Mouse (Mus musculus) G1E (cell line): Measurements from ENCODE around the gene Gpr183. TPM values are rescaled to one million over a fixed set of nuclear protein-coding genes. Genes with fewer than 3 reads are reported as not detected.

Experiments used
- ATAC-seq: 2 replicates; pipeline ENCODE4 v1.8.0; 2016; ENCODE audit warnings: mild to moderate bottlenecking; ENCODE audit not compliant: insufficient number of reproducible peaks, poor library complexity, low FRiP score, severe bottlenecking; ENCODE audit errors: extremely low read depth
- DNase-seq: peaks from one replicate; pipeline ENCODE4 v3.0.0; 2012; ENCODE audit warnings: low spot score
- H3K27me3 ChIP-seq: 2 replicates; pipeline ENCODE4 v1.6.1; 2012; ENCODE audit warnings: mild to moderate bottlenecking, low read length, inconsistent platforms; ENCODE audit not compliant: insufficient read depth
- H3K36me3 ChIP-seq: replicated peaks from 2 replicates; pipeline ENCODE3; 2012; ENCODE audit warnings: mild to moderate bottlenecking, inconsistent platforms
- H3K4me1 ChIP-seq: 2 replicates; pipeline ENCODE4 v1.6.1; 2012; ENCODE audit warnings: low read depth, low read length, inconsistent platforms, mixed read lengths; ENCODE audit not compliant: insufficient read depth
- H3K4me3 ChIP-seq: 2 replicates; pipeline ENCODE4 v1.5.1; 2012; ENCODE audit warnings: low read depth, mild to moderate bottlenecking, inconsistent platforms, low read length, moderate library complexity, mixed read lengths
- H3K9me3 ChIP-seq: replicated peaks from 2 replicates; pipeline ENCODE4 v1.6.1; 2012; ENCODE audit warnings: inconsistent platforms
- CTCF ChIP-seq: IDR thresholded peaks from 2 replicates; pipeline ENCODE4 v1.5.1; 2012; ENCODE audit warnings: low read depth, low read length, inconsistent platforms, mixed read lengths
- GATA1 ChIP-seq: IDR thresholded peaks from 2 replicates; pipeline ENCODE4 v1.6.1; 2012; ENCODE audit warnings: borderline replicate concordance, low read length, inconsistent platforms, mixed read lengths
- GATA2 ChIP-seq: IDR thresholded peaks from 2 replicates; pipeline ENCODE4 v1.6.1; 2012; ENCODE audit warnings: low read depth, low read length, inconsistent platforms, borderline replicate concordance
- POLR2AphosphoS5 ChIP-seq: IDR thresholded peaks from 2 replicates; pipeline ENCODE4 v1.6.1; 2012; ENCODE audit warnings: low read depth, low read length, inconsistent platforms; ENCODE audit not compliant: insufficient replicate concordance
- TAL1 ChIP-seq: conservative IDR thresholded peaks from 2 replicates; pipeline ENCODE4 v1.6.1; 2012; ENCODE audit warnings: low read depth, low read length, inconsistent platforms, mixed read lengths
- polyA plus RNA-seq: library from polyadenylated mRNA; stranded (reverse); fragments of >175 nt; gene quantifications from 2 replicates; pipeline ENCODE4 v1.2.3, GENCODE M21; 2012
- total RNA-seq, 2 experiments: library from RNA; stranded (forward) in 1 of 2; stranded (reverse) in 1 of 2; fragments of 200-1000 nt in 1 of 2; fragments of >200 nt in 1 of 2; fragmentation: Nextera tagmentation in 1 of 2; gene quantifications; 2 replicates each; pipeline ENCODE4 v1.2.3; 2014 to 2017

The Gpr183 gene
- total and polyA plus RNA-seq, 3 experiments = 0.08 to 7.1 TPM; not detected in 1

DNA sequence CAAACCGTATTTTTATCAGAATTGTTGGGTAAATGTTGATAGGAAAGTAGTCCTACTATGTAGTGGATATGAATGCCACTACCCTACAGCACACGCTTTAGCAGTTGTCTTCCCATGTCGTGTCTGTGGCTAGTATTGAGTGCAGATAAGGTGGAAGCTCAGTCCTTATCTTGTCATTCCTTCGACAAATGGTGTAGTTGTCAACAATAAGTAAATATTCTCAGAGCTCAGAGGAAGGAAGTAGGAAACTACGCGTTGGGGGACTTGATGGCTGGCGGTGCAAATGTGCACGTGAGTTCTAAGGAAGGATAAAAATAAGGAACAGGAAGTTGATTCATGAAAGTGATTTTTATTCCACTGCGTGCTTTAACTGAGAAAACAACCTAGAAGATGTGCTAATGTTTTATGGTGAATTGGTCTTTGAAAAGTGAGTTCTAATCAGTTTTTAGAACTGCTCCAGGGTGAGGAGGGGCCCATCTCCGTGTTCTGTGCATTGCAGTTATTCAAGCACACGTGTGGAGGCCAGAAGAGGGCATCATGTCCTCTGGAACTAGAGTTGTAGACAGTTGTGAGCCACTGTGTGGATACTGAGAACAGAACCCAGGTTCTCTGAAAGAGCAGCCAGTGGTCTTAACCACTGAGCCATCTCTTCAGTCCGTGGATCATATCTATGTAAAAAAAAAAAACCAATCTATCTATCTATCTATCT lies 35.6 kb downstream of the Gpr183 start:
- TF ChIP-seq GATA2 (no peak), CTCF (no peak), TAL1 (peak; percentile 48; the same call in 1 of the 2 replicates)
- peak overlapping the region; percentile 10; the same call in 1 of the 2 replicates for H3K4me3 ChIP-seq
- DNase-seq = peak; percentile 73

DNA sequence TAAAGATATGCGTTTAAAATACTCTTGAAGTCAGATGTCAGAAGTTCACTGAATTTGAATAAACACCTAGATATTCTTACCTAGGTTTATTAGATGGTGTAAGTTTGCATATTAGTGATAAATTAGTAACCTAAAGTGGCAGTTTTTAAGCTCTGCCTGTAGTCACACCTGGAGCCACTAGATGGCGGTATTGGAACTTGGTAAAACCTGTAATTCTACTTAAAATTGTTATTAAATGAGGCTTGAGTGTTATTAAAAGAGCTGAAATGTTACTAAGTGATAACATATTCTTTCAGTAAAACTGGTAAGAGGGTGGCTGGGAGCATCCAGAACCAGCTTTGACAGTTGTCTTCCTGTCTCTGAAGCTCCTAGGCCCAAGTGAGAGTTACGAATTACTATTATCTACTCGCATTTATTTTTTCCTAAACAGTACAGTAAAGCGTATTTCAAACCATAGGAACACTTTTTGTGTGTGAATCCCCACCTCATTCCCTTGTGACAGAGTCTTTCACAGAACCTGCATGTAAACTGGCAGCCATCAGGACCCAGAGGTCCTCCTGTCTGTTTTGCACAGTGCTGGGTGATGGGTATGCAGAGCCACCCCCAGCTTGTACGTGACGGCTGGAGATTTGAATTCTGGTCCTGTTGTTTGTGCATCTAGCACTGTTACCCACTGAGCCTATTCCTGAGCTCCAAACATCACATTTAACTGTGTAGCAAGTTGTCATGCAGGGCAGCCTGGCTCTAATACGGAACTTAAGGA lies 36.4 kb downstream of the Gpr183 start:
- DNase-seq (peak; percentile 35), ATAC-seq (peak; percentile 30)
- Histone ChIP-seq H3K36me3 (peaks cover 60% of the 10 kb centered on the region), H3K27me3 (no peaks in the 10 kb centered on the region), H3K4me1 (peaks cover 41% of the 10 kb centered on the region), H3K9me3 (no peaks in the 10 kb centered on the region), H3K4me3 (peak overlapping the region; percentile 50; the same call in 1 of the 2 replicates)
- peak; percentile 63 for TF ChIP-seq CTCF
- no peak for TF ChIP-seq POLR2AphosphoS5

More for the DNA sequence above, 35.6 kb downstream of the Gpr183 start:
- no peaks in the 10 kb centered on the region for H3K27me3 ChIP-seq
- H3K4me1 ChIP-seq = peaks cover 47% of the 10 kb centered on the region
- ATAC-seq = peak; percentile 89
- H3K9me3 ChIP-seq = no peaks in the 10 kb centered on the region
- H3K36me3 ChIP-seq = peaks cover 60% of the 10 kb centered on the region

DNA sequence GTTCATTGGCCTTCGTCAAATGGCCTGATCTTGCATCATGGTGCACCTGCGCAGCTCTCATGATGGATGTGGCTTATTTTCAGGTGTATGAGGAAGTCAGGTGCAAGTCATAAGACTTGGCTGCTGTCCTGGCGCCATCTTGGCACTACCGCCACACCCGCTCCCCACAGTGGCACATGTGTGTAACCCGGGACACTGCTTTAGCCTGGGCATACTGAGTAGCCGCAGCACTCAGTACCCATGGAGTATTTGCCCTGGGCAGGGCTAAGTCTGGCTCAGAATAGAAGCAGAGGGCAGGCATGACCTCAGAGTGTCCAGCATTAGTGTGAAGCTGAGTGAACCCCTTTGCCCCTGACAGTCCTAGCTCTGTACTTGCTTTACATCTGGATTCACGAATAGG lies 37.5 kb downstream of the Gpr183 start:
- Histone ChIP-seq H3K4me3 (no peak overlapping the region), H3K36me3 (peaks cover 56% of the 10 kb centered on the region), H3K4me1 (peaks cover 44% of the 10 kb centered on the region), H3K9me3 (no peaks in the 10 kb centered on the region), H3K27me3 (no peaks in the 10 kb centered on the region)
- no peak for ATAC-seq
- no peak for TF ChIP-seq TAL1
- TF ChIP-seq POLR2AphosphoS5 = no peak
- no peak for TF ChIP-seq CTCF
- no peak for TF ChIP-seq GATA1
- no peak for TF ChIP-seq GATA2
- DNase-seq = no peak

DNA sequence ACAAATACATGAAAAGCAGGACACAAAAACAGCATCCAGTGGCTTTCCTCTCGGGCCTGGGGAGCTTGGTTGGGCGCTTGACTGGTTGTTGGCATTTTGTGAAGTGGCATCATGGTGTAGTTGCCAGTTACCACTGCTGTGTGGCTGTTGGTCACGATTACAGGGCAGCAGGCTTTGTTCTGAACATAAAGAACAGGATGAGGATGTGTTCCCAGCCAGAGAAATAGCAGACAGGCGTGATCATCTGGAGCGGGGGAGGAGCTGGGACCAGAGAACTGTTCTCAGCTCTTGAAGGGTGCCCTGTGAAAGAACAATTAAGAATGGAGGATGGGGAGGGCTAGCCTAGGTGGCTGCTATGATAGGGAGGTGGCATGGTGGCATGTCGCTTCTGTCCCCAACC lies 38.1 kb downstream of the Gpr183 start:
- no peak for TF ChIP-seq GATA2
- no peak for TF ChIP-seq POLR2AphosphoS5
- no peak for TF ChIP-seq CTCF
- TF ChIP-seq GATA1 = no peak
- TF ChIP-seq TAL1 = no peak
- Histone ChIP-seq H3K4me3 (no peak overlapping the region), H3K27me3 (no peaks in the 10 kb centered on the region), H3K9me3 (no peaks in the 10 kb centered on the region), H3K36me3 (peaks cover 54% of the 10 kb centered on the region), H3K4me1 (peaks cover 40% of the 10 kb centered on the region)
- no peak for DNase-seq
- no peak for ATAC-seq

DNA sequence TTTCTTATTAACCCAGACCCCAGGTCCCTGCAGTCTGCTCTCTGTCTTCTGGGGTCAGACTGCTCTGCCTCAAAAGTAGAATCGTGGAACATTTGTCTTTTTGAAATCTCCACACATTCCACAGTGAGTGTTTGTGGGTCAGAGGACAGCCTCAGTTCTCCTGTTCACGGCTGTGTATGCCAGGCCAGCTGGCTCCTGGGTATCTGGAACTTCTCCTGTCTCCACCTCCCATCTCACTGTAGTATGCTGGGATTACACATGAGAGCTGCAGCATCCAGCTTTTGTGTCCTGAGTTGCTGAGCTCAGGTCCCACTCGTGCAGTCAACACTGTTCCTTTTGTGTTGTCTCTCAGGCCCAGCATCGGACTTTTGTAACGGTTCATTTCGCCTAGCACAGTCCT lies 40.1 kb downstream of the Gpr183 start:
- H3K4me3 ChIP-seq = no peak overlapping the region
- ATAC-seq (no peak), DNase-seq (no peak)
- H3K36me3 ChIP-seq = peaks cover 63% of the 10 kb centered on the region
- H3K4me1 ChIP-seq = peaks cover 24% of the 10 kb centered on the region
- H3K9me3 ChIP-seq = no peaks in the 10 kb centered on the region
- no peaks in the 10 kb centered on the region for H3K27me3 ChIP-seq
- no peak for TF ChIP-seq CTCF
- no peak for TF ChIP-seq GATA1
- no peak for TF ChIP-seq POLR2AphosphoS5
- no peak for TF ChIP-seq GATA2
- no peak for TF ChIP-seq TAL1

DNA sequence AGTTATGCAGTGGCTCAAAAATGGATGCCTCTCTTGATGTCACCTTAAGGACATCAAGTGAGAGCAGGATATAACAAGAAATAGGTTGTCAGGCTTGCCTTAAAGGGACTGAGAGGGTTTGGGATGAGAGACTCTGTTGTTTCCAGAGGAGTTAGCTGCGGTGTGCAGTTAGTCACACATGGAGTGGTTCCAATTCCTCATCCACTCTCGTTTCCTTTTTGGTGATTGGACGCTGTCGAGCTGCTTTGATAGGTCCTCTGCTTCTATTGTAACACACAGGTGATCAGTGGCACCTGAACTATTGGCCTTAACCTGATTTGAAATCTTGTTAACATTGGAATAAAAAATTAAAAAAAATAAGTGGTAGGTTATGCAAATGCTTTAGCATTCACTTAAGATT lies 42.3 kb downstream of the Gpr183 start:
- Histone ChIP-seq H3K4me1 (peaks cover 9% of the 10 kb centered on the region), H3K27me3 (no peaks in the 10 kb centered on the region), H3K36me3 (peaks cover 75% of the 10 kb centered on the region), H3K4me3 (no peak overlapping the region), H3K9me3 (no peaks in the 10 kb centered on the region)
- no peak for ATAC-seq
- DNase-seq = no peak
- TF ChIP-seq GATA2 (no peak), TAL1 (no peak), POLR2AphosphoS5 (no peak), GATA1 (no peak), CTCF (no peak)
